Mouse (Mus musculus) left cerebral cortex, postnatal 36 days (tissue): ENCODE measurements around the gene Slc34a3. TPM values are rescaled to one million over a fixed set of nuclear protein-coding genes. Genes with fewer than 3 reads are reported as not detected.
A peak's percentile ranks its signal among the peaks of the same experiment; 100 is the strongest.

Experiments
- DNase-seq, 2 experiments: peaks; one replicate each; pipeline ENCODE4 v3.0.0; 2021 to 2022; ENCODE audit warnings: low spot score in 2 of 2, mixed read lengths in 1 of 2
- intact Hi-C: fragments of 180-260 bp; cut with DNase I; formaldehyde crosslinking; loops from one replicate; pipeline ENCODE4 v1.15.1; 2025
- total RNA-seq, 2 experiments: library from RNA; stranded (reverse); gene quantifications; 2 replicates each; pipeline ENCODE4 v1.2.3; 2021

Slc34a3 gene
- total RNA-seq, 2 experiments from 2014 or later, result not detected

DNA sequence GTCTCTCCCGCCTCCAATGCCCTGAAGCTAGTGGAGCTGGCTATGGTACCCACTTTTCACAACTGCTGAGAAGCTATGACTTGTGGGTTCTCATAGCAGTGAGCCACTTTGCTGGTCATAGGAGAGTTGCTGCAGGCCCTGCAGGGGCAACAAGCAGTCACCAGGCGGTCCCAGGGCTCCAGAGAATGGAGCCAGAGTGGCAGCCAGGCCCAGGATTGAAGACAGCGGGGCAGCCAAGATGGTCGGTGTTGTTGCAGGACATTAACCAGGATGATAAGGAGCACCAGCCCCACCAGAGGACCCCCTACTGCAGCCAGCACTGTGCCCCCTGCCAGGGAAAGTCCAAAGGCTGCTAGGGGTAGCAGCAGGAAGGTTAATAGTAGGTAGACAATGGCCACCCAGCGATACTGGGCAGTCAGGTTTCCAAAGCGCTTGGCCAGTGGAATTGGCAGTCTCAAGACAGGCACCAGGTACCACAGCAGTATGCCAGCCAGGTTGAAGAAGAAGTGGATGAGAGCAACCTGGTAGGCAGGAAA lies 5.1 kb downstream of the Slc34a3 start:
- intact Hi-C loops, result loop anchor here (5.0 kb wide), 1 partner anchor 37 kb away; no protein-coding TSS in a partner anchor
- no peak for DNase-seq

DNA sequence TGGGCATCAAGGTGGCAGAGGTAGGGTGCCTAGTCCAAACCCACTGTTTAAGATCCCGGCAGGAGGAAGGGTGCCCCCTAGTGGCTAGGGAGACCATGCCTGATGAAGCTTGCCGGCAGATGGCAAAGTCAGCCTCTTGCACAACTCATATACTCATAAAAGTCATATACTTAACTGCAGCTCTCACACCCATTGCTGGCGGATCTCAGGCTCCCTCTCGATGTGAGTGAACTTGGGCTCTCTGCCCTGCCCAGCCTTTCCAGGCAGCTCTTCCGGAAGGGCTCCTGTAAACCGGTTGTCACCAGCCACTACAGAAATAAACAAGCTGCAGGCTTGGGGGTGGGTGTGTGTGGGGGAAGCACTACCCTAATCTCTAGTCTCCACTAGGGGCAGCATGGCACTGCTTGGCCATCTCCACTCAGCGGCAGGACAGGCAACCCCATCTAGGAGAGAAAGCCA lies 5.7 kb downstream of the Slc34a3 start:
- intact Hi-C loops, result loop anchor here (5.0 kb wide), 1 partner anchor 36 kb away; no protein-coding TSS in a partner anchor

DNA sequence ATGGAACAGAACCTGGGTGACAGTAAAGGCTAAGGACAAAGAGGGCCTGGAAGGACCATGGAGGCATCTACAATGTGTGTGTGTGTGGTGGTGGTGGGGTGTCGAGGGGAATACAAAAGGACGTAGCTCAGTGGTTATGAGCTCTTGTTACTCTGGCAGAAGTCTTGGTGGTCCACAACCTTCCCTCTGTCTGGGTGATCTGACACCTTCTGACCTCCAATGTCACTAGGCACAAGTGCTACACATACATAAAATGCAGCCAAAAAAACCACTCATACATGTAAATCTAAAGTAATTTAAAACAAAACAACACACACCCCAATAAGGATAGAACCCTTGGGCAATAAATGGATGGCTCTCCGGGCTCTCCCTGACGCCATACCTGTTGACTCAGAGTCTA lies 6.8 kb downstream of the Slc34a3 start:
- no peak for DNase-seq
- intact Hi-C loops, result loop anchor here (5.0 kb wide), 1 partner anchor 35 kb away; no protein-coding TSS in a partner anchor

More for the DNA sequence above, 5.7 kb downstream of the Slc34a3 start:
- peak; percentile 80 to 84 for DNase-seq

DNA sequence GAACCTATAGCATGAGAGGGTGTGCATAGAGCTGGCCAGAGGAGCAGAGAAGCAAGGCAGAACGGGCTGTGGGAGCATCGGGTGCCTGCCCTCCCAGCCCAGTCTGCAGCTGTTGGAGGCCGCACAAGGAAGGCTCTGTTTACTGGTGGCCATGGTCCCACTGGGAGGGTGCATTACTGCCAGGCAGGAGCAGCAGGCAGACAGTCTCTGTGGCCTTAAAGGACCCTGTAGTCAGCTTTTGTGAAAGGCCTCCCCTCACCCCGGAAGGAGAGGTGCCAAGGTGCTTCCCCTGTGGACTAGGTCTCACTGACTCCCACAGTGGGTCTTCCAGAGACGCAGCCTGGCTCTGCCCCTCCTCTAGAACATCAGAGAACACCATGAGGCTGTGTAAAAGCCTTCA lies 7.3 kb downstream of the Slc34a3 start:
- intact Hi-C loops, result loop anchor here (5.0 kb wide), 1 partner anchor 35 kb away; no protein-coding TSS in a partner anchor
- peak; percentile 33 to 41 for DNase-seq

DNA sequence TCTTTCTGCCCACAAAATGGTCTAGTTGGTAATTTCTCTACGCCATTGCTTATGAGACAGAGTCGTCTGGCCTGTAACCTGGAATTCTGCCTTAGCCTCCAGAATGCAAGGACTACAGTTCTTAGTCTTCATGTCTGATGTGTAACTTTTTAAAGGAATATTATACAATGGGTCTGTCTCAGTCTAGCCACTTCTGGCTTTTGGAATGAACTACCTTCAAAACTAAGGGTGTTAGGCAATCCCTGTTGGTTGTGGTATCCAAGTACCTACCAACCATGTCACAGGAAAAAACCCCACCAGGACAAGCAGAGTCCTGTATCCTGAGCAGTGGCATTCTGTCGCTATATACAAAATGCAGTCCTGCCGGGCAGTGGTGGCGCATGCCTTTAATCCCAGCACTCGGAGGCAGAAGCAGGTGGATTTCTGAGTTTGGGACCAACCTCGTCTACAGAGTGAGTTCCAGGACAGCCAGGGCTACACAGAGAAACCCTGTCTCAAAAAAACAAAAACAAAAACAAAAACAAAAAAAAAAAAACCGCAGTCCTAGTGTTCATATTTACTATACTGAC lies 8.3 kb downstream of the Slc34a3 start:
- DNase-seq, result no peak
- intact Hi-C loops, result loop anchor here (2.0 to 5.0 kb wide), 2 partner anchors 34 to 37 kb away; partner anchors contain the start of gene Tprn

DNA sequence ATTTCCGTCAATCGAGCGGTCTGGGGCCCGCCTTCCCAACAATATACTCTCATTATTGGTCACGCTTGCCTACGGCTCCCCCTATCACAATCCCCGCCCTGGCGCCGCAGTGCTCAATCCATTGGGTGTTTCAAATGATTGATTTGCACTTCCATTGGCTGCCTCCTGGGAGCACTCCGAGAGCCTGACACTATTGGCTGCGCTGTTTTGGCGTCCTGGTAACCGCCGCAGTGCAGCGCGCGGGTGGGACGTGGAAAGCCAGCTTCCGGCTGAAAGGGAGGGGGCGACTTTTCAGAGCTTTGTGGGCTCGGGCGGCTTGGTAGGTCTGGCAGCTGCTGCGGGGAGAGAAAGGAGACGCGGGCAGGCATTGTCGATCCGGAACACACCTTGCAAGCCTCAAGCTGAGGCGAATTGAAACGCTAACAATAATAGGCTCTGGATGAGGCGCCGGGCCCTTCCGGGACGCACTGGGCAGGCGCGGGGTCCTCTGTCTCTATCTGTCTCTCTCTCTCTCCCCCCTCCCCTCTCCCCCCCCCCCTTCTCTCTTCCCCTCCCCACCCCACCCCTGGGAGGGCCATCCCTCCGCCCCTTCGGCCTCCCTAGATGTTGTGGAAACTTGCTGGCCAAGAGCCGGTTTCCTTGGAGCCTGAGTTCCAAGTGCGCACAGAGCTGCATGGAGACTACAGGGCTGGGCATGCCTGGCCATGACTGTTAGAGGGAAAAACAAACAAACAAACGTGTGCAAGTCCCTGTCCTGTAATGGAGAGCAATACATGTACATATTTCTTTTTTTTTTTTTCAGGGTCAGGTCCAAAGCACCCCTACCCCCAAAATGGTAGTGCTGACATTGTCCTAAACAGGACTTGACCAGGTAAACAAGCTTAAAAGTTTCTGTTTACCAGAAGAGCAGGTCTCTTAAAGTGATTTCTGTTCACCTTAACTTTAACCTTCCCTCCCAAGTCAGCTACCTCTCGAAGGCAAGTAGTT lies 9.1 kb downstream of the Slc34a3 start:
- peak; percentile 99 for DNase-seq
- intact Hi-C loops, result loop anchor here (2.0 to 5.0 kb wide), 2 partner anchors 33 to 38 kb away; partner anchors contain the start of gene Tprn

DNA sequence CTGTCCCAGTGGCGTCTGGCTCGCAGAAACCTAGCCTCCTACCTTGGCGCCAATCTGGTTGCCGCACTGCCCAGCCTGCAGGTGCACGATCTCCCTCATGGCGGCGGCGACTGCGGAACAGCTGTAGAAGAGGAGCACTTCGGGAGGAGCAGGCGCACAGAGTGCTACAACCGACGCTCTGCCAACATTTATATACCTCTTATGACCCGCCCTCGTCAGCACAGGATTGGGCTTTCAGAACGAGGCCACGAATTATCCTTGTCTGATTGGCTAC lies 9.7 kb downstream of the Slc34a3 start, which contains the start of gene Tubb4b:
Tubb4b (minus strand) TSS at position 211 of the 274 bp plus-strand sequence.
- intact Hi-C loops, result loop anchor here (2.0 kb wide), 1 partner anchor 38 kb away; the partner anchor contains the start of gene Tprn
- no peak for DNase-seq

DNA sequence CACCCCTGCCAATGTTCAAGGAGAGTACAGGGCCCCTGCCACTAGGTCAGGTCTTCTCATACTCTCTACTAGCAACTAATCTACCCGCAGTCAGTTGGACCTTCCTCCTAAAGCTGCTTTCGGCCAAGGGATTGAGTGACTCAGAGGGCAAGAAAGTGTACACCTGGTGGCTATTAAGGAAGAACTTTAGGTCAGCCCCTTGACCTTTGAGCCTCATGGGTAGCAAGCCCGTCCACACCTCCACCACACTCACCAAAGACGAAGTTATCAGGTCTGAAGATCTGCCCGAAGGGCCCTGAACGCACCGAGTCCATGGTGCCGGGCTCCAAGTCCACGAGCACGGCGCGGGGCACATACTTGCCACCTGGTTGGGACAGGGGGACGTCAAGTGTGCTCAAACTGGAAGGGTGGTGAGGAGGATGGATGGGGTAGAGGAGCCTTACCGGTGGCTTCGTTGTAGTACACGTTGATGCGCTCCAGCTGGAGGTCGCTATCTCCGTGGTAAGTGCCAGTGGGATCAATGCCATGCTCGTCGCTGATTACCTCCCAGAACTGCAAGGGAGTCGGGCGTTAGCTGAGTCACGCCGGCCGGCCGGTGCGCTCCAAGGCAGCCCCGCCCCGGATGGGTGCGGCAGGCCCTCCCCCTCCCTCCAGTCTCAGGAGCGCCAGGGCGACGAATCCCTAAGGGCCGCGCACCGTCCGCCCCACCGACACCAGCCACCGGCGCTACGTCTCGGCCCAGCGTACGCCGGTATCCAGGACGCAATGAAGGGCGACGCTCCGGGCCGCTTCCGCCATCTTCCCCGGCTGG lies 10.3 kb downstream of the Slc34a3 start:
- peak; percentile 77 to 83 for DNase-seq
- intact Hi-C loops, result loop anchor here (2.0 kb wide), 1 partner anchor 39 kb away; the partner anchor contains the start of gene Tprn

DNA sequence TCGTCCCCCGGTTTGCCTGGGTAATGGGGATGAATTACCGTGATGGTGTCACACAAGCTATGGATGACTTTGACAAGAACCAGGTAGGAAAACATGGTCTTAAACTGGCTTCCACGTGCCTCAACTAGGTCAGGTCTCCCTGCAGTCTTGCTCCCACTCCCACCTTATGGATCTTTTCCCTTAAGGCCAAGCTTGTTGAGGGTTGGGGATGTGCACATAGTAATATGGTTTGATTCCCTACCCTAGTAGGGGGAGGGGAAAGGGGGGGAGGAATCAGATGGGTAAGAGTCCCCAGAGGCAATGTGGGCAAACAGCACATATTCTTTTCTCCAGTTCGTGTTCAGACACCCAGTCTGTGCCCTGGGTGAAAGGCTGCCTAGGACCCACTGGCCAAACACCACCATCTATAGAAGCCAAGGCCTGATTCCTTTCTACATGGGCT lies 12.8 kb downstream of the Slc34a3 start:
- DNase-seq, result no peak
- intact Hi-C loops, result no loop called here

DNA sequence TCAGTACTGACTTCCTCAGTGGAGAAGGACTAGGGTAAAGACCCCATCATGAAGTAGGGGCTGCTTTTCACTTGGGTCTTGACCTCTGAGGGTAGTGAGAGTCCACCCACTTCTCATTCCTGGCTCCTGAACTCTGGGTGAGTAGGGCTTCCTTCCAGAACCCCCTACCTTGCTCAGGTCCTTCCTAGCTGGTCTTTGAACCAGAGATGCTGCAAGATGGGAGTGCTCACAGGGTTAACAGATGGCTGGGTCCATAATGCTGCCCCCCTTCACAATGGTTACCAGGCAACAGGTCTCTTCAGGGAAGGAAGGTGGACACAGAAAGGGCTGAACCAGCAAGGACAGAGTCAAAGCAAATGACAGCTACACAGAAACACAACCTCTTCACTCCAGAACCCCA lies 15.7 kb downstream of the Slc34a3 start, which contains the start of gene Fam166a:
Fam166a (plus strand) TSS at position 301 of the 400 bp plus-strand sequence.
- intact Hi-C loops, result no loop called here
- no peak for DNase-seq

DNA sequence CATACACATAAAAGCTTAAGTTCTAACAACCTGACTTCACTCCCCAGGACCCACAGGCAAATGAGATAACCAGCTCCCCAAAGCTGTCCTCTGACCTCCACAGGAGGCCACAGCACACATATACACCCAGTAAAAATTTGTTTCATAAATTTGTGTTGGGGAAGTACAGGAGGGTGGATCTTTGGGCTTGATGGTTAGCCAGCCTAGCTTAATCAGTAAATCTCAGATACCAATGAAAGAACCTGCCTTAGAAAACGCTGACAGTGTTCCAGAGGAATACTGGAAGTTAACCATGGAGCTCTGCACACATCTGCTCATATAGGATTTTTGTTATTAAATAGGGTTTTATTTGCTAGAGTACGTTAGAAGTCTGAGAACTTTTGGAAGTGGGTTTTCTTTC lies 16.5 kb downstream of the Slc34a3 start:
- intact Hi-C loops, result no loop called here
- DNase-seq, result no peak

DNA sequence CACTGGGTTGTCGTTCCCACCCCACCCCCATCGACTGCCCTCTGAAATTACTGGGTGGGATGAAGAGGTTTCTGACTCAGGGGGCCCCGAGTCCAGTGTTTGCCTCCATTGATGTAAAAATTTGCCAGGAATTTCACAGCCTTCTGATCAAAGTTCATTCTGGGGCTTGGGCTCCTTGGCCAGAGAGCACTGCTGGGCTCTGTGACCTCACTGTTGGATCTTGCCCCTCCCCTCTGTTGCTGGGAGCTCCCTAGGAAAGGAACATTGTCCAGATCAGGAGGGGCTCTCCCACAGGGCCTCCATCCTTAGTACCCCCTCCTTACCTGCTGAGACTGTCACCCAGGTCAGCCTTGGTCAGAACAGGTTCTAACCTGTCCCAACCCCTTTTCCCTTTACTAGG lies 19.7 kb downstream of the Slc34a3 start, which contains the start of gene Stpg3:
Stpg3 (minus strand) TSS at position 194 of the 400 bp plus-strand sequence.
- DNase-seq, result no peak
- intact Hi-C loops, result no loop called here

DNA sequence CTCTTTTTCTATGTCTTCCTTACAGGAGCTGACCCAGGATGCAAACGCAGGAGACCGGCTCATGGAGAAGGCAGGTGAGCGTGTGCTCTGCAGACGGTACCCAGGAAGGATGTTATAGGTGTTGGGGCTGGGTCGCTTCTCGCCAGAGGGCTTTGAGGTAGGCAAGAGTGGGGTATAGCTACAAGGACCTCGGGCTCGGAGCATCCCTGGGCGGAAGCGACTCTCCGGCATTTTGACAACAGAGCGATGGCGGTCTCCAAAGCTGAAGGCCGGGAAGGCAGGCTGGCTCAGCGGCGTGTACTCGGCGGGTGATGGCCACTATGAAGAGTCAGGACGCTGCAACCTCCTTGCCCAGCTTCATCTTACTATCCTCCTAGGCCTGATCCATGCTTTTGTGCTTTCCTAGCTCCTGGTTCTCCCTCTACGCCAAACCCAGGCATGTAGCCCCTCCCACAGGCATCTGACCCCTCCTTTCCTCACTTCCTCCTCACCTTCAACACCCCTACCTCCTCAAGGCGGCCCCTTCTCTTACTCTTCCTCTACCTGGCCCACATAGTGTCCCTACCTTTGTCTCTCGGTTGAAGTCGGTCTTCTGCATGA lies 20.8 kb downstream of the Slc34a3 start:
- DNase-seq, result no peak
- intact Hi-C loops, result no loop called here

DNA sequence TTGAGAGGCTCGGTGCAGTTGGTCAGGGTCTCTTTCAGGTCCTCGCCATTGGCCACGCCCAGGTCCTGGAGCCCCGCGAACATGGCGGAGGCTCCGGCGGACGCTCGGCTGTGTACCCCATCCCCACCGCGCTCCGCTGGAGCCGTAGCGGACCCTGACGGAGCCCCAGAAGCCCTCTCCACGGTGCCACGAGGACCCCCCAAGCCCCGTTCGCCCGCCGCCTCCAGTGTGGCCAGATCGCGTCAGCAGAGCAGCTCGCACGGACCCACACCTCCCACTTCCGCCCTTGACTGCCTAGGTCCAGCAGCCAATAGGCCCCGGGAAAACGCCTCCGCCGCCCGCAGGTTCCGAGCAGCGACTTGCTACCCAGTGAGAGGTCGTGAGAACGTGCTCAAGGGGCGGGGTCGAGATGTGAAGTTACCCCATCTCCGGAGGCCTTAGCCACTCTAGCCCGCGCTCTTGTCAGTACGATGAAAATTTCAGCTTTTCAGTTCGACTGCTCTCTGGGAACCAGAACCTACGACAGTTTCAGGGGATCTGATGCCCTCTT lies 23.0 kb downstream of the Slc34a3 start, which contains the start of gene Nelfb:
Nelfb (minus strand) TSS at position 369 of the 550 bp plus-strand sequence.
- intact Hi-C loops, result no loop called here
- DNase-seq, result peak; percentile 85 to 87

DNA sequence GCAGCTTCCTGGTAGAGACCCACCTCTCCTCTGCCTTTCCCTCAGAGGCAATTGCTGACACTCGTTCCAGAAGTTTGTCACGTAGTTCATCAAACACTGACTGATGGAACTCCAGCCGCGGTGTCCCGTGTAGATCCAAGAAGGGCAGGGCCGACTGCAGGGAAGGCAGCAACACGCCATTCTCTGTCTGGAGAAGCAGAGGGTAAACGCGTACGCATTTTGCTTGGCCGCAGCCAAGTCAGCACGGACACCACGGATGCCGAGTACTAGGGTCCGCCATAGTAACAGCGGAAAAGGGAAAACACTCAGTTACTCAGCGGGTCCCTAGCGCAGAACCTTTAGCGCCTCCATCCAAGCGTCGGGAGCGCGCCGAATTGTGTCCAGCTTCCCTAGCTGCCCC lies 23.5 kb downstream of the Slc34a3 start:
- DNase-seq, result no peak
- intact Hi-C loops, result no loop called here

DNA sequence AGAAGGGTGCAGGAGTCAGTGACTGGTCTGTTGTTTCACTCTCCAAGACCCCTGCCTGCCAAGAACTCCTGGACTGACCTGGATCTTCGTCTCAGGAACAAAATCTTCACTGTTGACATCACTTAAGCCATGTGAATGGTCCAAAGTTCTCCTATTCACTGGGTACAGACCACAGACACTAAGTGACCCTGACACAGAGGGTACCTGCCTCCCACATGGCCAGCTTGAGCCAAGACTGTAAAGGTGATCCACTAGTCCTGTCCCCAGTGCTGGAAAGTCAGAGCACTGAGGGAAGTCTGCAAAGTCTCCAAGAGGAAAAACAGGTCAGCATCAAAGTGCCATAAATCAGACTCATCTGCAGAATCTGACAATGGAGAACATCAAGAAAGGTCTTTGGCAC lies 26.6 kb downstream of the Slc34a3 start:
- intact Hi-C loops, result no loop called here

DNA sequence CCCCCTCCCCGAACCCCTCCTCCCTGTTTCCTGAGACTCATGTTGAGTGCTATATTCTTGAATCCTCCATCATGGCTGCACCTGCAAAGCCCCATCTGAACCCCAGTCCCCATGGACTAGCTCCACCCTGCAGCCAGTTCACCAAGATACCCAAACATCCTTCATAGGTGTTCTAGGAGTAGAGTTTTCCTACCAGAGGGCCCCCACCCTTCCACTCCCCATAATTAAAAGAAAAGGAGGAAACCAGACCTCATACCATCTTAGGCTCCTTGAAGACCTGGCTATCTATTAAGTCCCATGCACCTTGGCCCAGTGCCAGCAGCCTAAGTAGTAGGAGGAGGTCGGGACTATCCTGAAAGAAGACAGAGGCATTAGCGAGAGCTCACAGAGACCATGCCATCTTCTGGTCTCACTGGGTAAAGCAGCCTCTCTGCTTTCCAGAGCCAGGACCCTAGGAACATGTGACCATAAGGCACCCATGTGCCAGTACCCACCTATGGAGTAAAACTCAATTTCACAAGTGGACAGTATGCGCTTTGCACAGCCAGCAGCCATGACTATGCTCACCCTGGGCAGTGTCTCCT lies 30.4 kb downstream of the Slc34a3 start:
- intact Hi-C loops, result no loop called here

More for the DNA sequence above, 26.6 kb downstream of the Slc34a3 start:
- no peak for DNase-seq

DNA sequence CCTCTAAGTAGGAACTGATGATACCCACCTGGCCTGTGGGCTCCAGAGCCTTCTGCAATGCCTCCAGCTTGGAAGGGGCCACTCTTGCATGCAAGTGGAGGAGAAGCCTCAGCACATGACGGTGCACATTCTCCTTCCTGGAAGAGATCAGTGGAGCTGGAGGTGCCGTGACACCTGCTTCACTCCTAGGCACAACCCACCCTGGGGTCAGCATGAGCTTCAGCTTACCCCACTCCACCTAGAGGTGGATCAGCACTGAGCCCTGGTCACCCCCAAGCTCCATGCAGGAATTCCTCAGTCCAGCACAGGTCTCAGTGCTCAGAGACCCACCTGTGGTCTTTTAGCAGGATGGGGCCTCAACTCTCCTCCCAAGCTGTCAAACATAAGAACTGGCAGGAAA lies 33.5 kb downstream of the Slc34a3 start:
- intact Hi-C loops, result no loop called here

More for the DNA sequence above, 30.4 kb downstream of the Slc34a3 start:
- no peak for DNase-seq

More for the DNA sequence above, 33.5 kb downstream of the Slc34a3 start:
- DNase-seq, result no peak
